Mouse (Mus musculus): ENCODE results near the gene Npc1l1. TPM values are rescaled to one million over a fixed set of nuclear protein-coding genes. Genes with fewer than 3 reads are reported as not detected.

Gene Npc1l1
- polyA plus RNA-seq, 1 experiment = not detected

DNA sequence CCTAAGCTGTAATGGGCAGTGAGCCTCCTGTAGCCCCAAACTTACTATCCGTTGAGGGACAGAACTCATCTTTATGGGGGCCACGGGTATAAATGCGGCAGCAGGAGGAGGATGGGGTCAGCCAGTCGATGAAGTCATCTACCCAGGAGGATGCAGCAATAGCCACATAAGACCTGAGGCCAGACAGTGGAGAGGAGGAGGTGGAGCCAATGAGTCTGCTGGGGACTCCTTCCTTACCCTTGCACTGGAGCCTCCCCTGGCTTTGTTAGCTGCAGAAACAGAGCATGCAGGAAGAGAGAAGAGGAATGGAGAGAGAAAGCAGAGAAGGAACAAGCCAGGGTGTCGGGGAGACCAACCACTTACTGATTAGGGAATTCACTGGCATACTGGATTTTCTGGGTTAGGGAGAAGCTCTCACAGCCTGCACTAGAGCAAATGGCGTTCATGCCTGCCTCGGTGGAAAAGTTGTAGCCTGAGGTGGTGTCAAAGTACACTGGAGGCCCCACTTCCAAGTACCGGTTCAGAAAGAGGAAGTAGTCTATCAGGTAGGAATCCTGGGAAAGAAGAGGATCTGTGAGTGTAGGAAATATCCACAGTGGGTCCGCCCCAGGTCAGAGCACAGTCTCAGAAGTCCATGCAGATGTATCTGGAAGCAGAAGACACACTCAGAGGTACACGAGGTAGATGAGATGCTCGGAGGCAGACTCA lies 11.6 kb downstream of the Npc1l1 start:
- TF ChIP-seq TAL1 (IDR thresholded peaks at IDR 0.05; ENCODE audit: low read length) (no peak), GATA1 (IDR thresholded peaks at IDR 0.05; ENCODE audit: low read length) (no peak)
- Histone ChIP-seq H3K36me3 (ENCODE audit: control insufficient read depth) (no peaks in the 10 kb centered on the region), H3K27me3 (ENCODE audit: control insufficient read depth) (no peaks in the 10 kb centered on the region), H3K4me3 (replicated peaks) (no peak overlapping the region), H3K4me1 (ENCODE audit: control insufficient read depth) (no peaks in the 10 kb centered on the region), H3K9me3 (ENCODE audit: control insufficient read depth, low read length) (no peaks in the 10 kb centered on the region)

DNA sequence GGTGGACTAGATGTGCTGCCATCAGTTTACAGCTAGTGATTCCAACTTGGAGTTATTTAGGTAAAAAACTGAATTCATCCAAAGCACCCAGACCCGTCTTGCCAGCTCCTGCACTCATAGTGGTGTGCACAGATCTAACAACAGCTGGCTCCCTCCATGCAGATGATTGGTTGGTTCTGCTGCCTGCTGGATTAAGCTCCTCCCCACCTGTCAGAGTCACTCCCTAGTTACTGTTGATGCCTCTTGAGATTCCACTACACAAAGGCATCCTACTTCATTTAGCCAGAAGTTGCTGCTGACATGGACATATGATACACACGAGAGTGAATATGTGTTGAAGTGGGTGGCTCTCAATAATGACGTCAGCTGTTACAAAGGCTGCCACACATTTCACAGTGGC lies 13.1 kb downstream of the Npc1l1 start:
- no peak overlapping the region for H3K4me3 ChIP-seq (replicated peaks)
- H3K9me3 ChIP-seq (ENCODE audit: control insufficient read depth, low read length) = no peaks in the 10 kb centered on the region
- H3K27me3 ChIP-seq (ENCODE audit: control insufficient read depth) = no peaks in the 10 kb centered on the region
- no peaks in the 10 kb centered on the region for H3K4me1 ChIP-seq (ENCODE audit: control insufficient read depth)
- no peak for TF ChIP-seq GATA1 (IDR thresholded peaks at IDR 0.05; ENCODE audit: low read length)
- no peaks in the 10 kb centered on the region for H3K36me3 ChIP-seq (ENCODE audit: control insufficient read depth)

- no peak overlapping the region for H3K4me3 ChIP-seq (replicated peaks)
- H3K27me3 ChIP-seq (ENCODE audit: control insufficient read depth) = 0 out of 2 replicates have a peak, but pooled peaks cover 2% of the 10 kb centered on the region
- H3K4me1 ChIP-seq (ENCODE audit: control insufficient read depth) = no peaks in the 10 kb centered on the region
- TF ChIP-seq TAL1 (IDR thresholded peaks at IDR 0.05; ENCODE audit: low read length) (no peak), GATA1 (IDR thresholded peaks at IDR 0.05; ENCODE audit: low read length) (no peak)
- no peaks in the 10 kb centered on the region for H3K36me3 ChIP-seq (ENCODE audit: control insufficient read depth)
- peaks cover 14% of the 10 kb centered on the region for H3K9me3 ChIP-seq (ENCODE audit: control insufficient read depth, low read length)
Measured at GRCm38 (mm10) chr11:6208158-6208557, 21.8 kb downstream of the Npc1l1 start.

DNA sequence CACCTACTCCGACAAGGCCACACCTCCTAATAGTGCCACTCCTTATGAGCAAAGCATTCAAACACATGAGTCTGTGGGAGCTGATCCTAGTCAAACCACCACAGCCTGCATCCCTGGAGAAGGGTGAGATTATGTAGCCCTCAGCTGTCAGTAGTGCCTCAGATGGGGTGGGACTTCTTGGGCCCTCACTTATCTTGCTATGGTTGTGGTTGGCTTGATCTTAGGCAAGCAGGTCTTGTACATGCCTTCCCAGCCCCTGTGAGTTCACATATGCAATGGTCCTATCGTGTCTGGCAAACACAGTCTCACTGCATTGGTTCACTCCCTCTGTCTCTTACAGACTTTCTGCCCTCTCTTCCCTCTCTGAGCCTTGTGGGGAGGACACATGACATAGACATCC lies 22.9 kb downstream of the Npc1l1 start:
- Histone ChIP-seq H3K4me1 (ENCODE audit: control insufficient read depth) (no peaks in the 10 kb centered on the region), H3K36me3 (ENCODE audit: control insufficient read depth) (no peaks in the 10 kb centered on the region), H3K4me3 (replicated peaks) (no peak overlapping the region), H3K9me3 (ENCODE audit: control insufficient read depth, low read length) (peaks cover 14% of the 10 kb centered on the region), H3K27me3 (ENCODE audit: control insufficient read depth) (0 out of 2 replicates have a peak, but pooled peaks cover 2% of the 10 kb centered on the region)
- no peak for TF ChIP-seq GATA1 (IDR thresholded peaks at IDR 0.05; ENCODE audit: low read length)

GRCm38 (mm10) chr11:6200570-6200969 lies 29.4 kb downstream of the Npc1l1 start:
- Histone ChIP-seq H3K36me3 (ENCODE audit: control insufficient read depth) (peaks cover 4% of the 10 kb centered on the region), H3K4me3 (replicated peaks) (peak overlapping the region; percentile 100), H3K9me3 (ENCODE audit: control insufficient read depth, low read length) (no peaks in the 10 kb centered on the region), H3K27me3 (ENCODE audit: control insufficient read depth) (0 out of 2 replicates have a peak, but pooled peaks cover 2% of the 10 kb centered on the region), H3K4me1 (ENCODE audit: control insufficient read depth) (peaks cover 38% of the 10 kb centered on the region)
- no peak for TF ChIP-seq GATA1 (IDR thresholded peaks at IDR 0.05; ENCODE audit: low read length)
- no peak for TF ChIP-seq TAL1 (IDR thresholded peaks at IDR 0.05; ENCODE audit: low read length)

GRCm38 (mm10) chr11:6200087-6200569 lies 29.8 kb downstream of the Npc1l1 start, which contains the start of gene Nudcd3:
Nudcd3 (minus strand) TSS chr11:6200415.
- H3K27me3 ChIP-seq (ENCODE audit: control insufficient read depth) = 0 out of 2 replicates have a peak, but pooled peaks cover 2% of the 10 kb centered on the region
- no peak for TF ChIP-seq TAL1 (IDR thresholded peaks at IDR 0.05; ENCODE audit: low read length)
- TF ChIP-seq GATA1 (IDR thresholded peaks at IDR 0.05; ENCODE audit: low read length) = no peak
- H3K36me3 ChIP-seq (ENCODE audit: control insufficient read depth) = peaks cover 5% of the 10 kb centered on the region
- H3K4me3 ChIP-seq (replicated peaks) = peak within 1 kb of the TSS; percentile 100
- peaks cover 39% of the 10 kb centered on the region for H3K4me1 ChIP-seq (ENCODE audit: control insufficient read depth)
- H3K9me3 ChIP-seq (ENCODE audit: control insufficient read depth, low read length) = no peaks in the 10 kb centered on the region

DNA sequence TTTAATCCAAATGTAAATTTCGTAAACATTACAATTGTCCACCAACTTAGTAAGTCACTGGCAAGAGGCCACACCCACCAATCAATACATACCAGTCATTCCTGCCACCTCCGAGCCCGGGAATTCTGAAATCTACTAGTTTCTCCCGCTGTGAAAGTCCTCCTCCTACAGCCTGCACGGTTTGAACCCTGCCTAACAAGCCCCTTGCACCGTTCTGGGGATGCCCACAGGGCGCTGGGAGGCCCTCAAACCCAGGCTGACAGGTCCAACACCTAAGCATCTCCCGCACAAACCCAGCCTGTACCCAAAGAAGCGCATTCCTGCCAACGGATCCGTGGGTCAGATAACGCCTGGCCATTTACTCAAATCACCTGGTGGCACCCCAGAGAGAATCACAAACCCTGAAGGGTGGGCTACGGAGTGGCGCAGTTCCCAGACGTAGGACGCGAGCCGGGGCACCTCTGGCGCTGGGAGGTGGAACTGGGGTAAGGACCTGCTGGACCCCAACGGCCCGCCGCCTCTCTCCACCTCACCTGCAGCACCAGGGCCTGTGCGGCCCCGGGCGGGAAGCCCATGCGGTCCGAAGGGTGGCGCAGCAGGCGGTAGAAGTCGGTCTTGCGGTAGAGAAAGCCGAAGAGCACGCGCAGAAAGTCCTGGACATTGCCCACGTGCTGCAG lies 30.4 kb downstream of the Npc1l1 start, which contains the start of gene A730071L15Rik:
Gene A730071L15Rik, plus strand, starts transcription at position 620 of the 677 bp plus-strand sequence.
- H3K36me3 ChIP-seq (ENCODE audit: control insufficient read depth) = peaks cover 7% of the 10 kb centered on the region
- peaks cover 40% of the 10 kb centered on the region for H3K4me1 ChIP-seq (ENCODE audit: control insufficient read depth)
- H3K27me3 ChIP-seq (ENCODE audit: control insufficient read depth) = 0 out of 2 replicates have a peak, but pooled peaks cover 2% of the 10 kb centered on the region
- peak within 1 kb of the TSS; percentile 100 for H3K4me3 ChIP-seq (replicated peaks)
- H3K9me3 ChIP-seq (ENCODE audit: control insufficient read depth, low read length) = no peaks in the 10 kb centered on the region
- TF ChIP-seq TAL1 (IDR thresholded peaks at IDR 0.05; ENCODE audit: low read length) (no peak), GATA1 (IDR thresholded peaks at IDR 0.05; ENCODE audit: low read length) (peak; percentile 61)

GRCm38 (mm10) chr11:6198449-6198848 lies 31.5 kb downstream of the Npc1l1 start:
- peaks cover 15% of the 10 kb centered on the region for H3K36me3 ChIP-seq (ENCODE audit: control insufficient read depth)
- no peaks in the 10 kb centered on the region for H3K27me3 ChIP-seq (ENCODE audit: control insufficient read depth)
- no peak for TF ChIP-seq GATA1 (IDR thresholded peaks at IDR 0.05; ENCODE audit: low read length)
- no peak for TF ChIP-seq TAL1 (IDR thresholded peaks at IDR 0.05; ENCODE audit: low read length)
- H3K9me3 ChIP-seq (ENCODE audit: control insufficient read depth, low read length) = no peaks in the 10 kb centered on the region
- H3K4me1 ChIP-seq (ENCODE audit: control insufficient read depth) = peaks cover 44% of the 10 kb centered on the region
- H3K4me3 ChIP-seq (replicated peaks) = peak overlapping the region; percentile 100

DNA sequence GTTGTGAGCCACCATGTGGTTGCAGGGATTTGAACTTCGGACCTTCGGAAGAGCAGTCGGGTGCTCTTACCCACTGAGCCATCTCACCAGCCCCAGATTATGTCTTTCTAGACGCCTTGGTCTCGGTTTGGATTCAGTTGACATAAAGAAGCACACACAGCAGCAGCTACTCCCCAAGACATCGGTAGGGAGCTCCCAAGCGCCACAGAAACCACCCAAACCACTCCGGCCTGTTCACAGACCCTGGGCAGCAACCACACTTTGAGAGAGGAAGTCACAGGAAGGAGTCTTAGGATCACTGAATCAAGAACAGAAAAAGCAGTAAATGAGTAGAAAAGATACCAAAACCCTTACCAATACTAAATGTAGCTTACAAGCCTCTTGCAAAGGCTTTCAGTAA lies 33.2 kb downstream of the Npc1l1 start:
- peaks cover 29% of the 10 kb centered on the region for H3K36me3 ChIP-seq (ENCODE audit: control insufficient read depth)
- no peak overlapping the region for H3K4me3 ChIP-seq (replicated peaks)
- H3K4me1 ChIP-seq (ENCODE audit: control insufficient read depth) = peaks cover 44% of the 10 kb centered on the region
- no peaks in the 10 kb centered on the region for H3K27me3 ChIP-seq (ENCODE audit: control insufficient read depth)
- no peaks in the 10 kb centered on the region for H3K9me3 ChIP-seq (ENCODE audit: control insufficient read depth, low read length)
- TF ChIP-seq GATA1 (IDR thresholded peaks at IDR 0.05; ENCODE audit: low read length) = no peak
- no peak for TF ChIP-seq TAL1 (IDR thresholded peaks at IDR 0.05; ENCODE audit: low read length)

All from erythroblast, embryonic 14.5 days (primary cell).